Comparison of ENCODE assay signal across 15 mouse cellular contexts in genomic region chr2:170277896-170278295, GRCm38 (mm10).
A peak's percentile ranks its signal among the peaks of the same experiment; 100 is the strongest.
DNase-seq lines count a peak whose midpoint lies in the region; ATAC-seq lines count a peak whose summit lies in the region.
"Had no signal": no experiment of that assay in that cellular context is flagged by ENCODE, and none has a peak within 500 bp of the region (broad histone marks: within the 10 kb centered on the region; RNA-seq: fewer than 3 reads in every experiment).

No protein-coding gene starts in this region.

- intact Hi-C loops in heart, postnatal 36 days (cut with DNase I), result no loop called here

- H3K4me3 ChIP-seq in kidney, embryonic 16.5 days (ENCODE audit: low read length), result no peak overlapping the region
- no peak overlapping the region for H3K4me3 ChIP-seq in heart, embryonic 14.5 days (ENCODE audit: control insufficient read depth in 1 of 2, insufficient read depth in 1 of 2, low read depth in 1 of 2, low read length in 2 of 2)
- H3K4me3 ChIP-seq in hindbrain, embryonic 16.5 days (ENCODE audit: low read length), result no peak overlapping the region
- H3K4me3 ChIP-seq: hindbrain, embryonic 10.5 days; midbrain, embryonic 12.5 days had no signal

- H3K4me1 ChIP-seq in kidney, embryonic 16.5 days (ENCODE audit: insufficient read depth, low read length), result peaks cover 7% of the 10 kb centered on the region
- peaks cover 0 to 7% of the 10 kb centered on the region in 2 experiments; a peak in 2 of 4 replicates for H3K4me1 ChIP-seq in heart, embryonic 14.5 days (ENCODE audit: control insufficient read depth in 2 of 2, insufficient read depth in 2 of 2, low read length in 2 of 2)
- H3K4me1 ChIP-seq in hindbrain, embryonic 16.5 days (ENCODE audit: control insufficient read depth, insufficient read depth, low read depth, low read length), result no peaks in the 10 kb centered on the region

- no peak for ATAC-seq in kidney, embryonic 16.5 days (ENCODE audit: low FRiP score, low TSS enrichment)
- no peak for ATAC-seq in heart, embryonic 14.5 days (ENCODE audit: insufficient number of reproducible peaks, insufficient read depth, low FRiP score, low read depth)
- no peak for ATAC-seq in hindbrain, embryonic 16.5 days
- ATAC-seq: forebrain, postnatal 0 days; inflammation-experienced regulatory T-cells, adult 6 months had no signal

- no peaks in the 10 kb centered on the region for H3K27me3 ChIP-seq in kidney, embryonic 16.5 days (ENCODE audit: insufficient read depth, low read length)
- no peaks in the 10 kb centered on the region for H3K27me3 ChIP-seq in heart, embryonic 14.5 days (ENCODE audit: control insufficient read depth, insufficient read depth, low read length)
- no peaks in the 10 kb centered on the region for H3K27me3 ChIP-seq in hindbrain, embryonic 16.5 days (replicated peaks; ENCODE audit: control insufficient read depth, insufficient read depth, low read length)
- H3K27me3 ChIP-seq: midbrain, embryonic 12.5 days had no signal

- no peak overlapping the region for H3K9ac ChIP-seq in kidney, embryonic 16.5 days (replicated peaks; ENCODE audit: low read length)
- H3K9ac ChIP-seq in heart, embryonic 14.5 days (ENCODE audit: low read length), result 0 out of 2 replicates have a peak overlapping the region, but pooled peaks have one; percentile 8
- H3K9ac ChIP-seq in hindbrain, embryonic 16.5 days (ENCODE audit: low read depth, low read length), result no peak overlapping the region
- H3K9ac ChIP-seq: forebrain, postnatal 0 days; midbrain, embryonic 12.5 days had no signal

- peak; percentile 22 to 51 for DNase-seq in heart, adult 9 months (ENCODE audit: low spot score in 2 of 2)
- DNase-seq in heart, postnatal 36 days, result no peak
- DNase-seq in kidney, postnatal 10 days, result peak; percentile 64
- peak; percentile 72 for DNase-seq in lung, postnatal 10 days
- DNase-seq: forebrain, postnatal 0 days; gastrocnemius, postnatal 10 days; liver; thymus, postnatal 25 days had no signal

- H3K4me2 ChIP-seq in kidney, embryonic 16.5 days (replicated peaks; ENCODE audit: low read depth, low read length), result no peak overlapping the region
- H3K4me2 ChIP-seq in heart, embryonic 14.5 days (ENCODE audit: low read length), result no peak overlapping the region
- H3K4me2 ChIP-seq in hindbrain, embryonic 16.5 days (ENCODE audit: low read length), result no peak overlapping the region
- H3K4me2 ChIP-seq: midbrain, embryonic 12.5 days had no signal

- no peaks in the 10 kb centered on the region for H3K9me3 ChIP-seq in kidney, embryonic 16.5 days (ENCODE audit: low read length)
- no peaks in the 10 kb centered on the region for H3K9me3 ChIP-seq in heart, embryonic 14.5 days (ENCODE audit: control insufficient read depth, low read length)
- H3K9me3 ChIP-seq in hindbrain, embryonic 16.5 days (ENCODE audit: control insufficient read depth, low read length), result no peaks in the 10 kb centered on the region
- H3K9me3 ChIP-seq: hindbrain, embryonic 10.5 days; midbrain, embryonic 12.5 days had no signal

- WGBS in kidney, embryonic 16.5 days, result 45% methylated on average over 8 of the region's 8 CpGs
- 16% methylated on average over 8 of the region's 8 CpGs for WGBS in heart, embryonic 14.5 days
- WGBS in hindbrain, embryonic 16.5 days, result 73% methylated on average over 8 of the region's 8 CpGs

- H3K27ac ChIP-seq in kidney, embryonic 16.5 days (ENCODE audit: low read length), result no peak overlapping the region
- H3K27ac ChIP-seq in heart, embryonic 14.5 days (replicated peaks in 1 of 2; ENCODE audit: control insufficient read depth in 1 of 2, insufficient read depth in 1 of 2, low read depth in 2 of 2, low read length in 2 of 2), result no peak overlapping the region
- H3K27ac ChIP-seq in hindbrain, embryonic 16.5 days (ENCODE audit: low read depth, low read length), result no peak overlapping the region
- H3K27ac ChIP-seq: hindbrain, embryonic 10.5 days; macrophage; midbrain, embryonic 12.5 days had no signal

- no peaks in the 10 kb centered on the region for H3K36me3 ChIP-seq in kidney, embryonic 16.5 days (ENCODE audit: insufficient read depth, low read length)
- no peaks in the 10 kb centered on the region for H3K36me3 ChIP-seq in heart, embryonic 14.5 days (ENCODE audit: control insufficient read depth, insufficient read depth, low read length)
- no peaks in the 10 kb centered on the region for H3K36me3 ChIP-seq in hindbrain, embryonic 16.5 days (ENCODE audit: control insufficient read depth, insufficient read depth, low read length)
- H3K36me3 ChIP-seq: hindbrain, embryonic 10.5 days; midbrain, embryonic 12.5 days had no signal

Comparison
In these comparisons a context has a peak if more than half of its experiments do, and no peak if none do; other contexts are left out.
1. DNase-seq: peak in heart, adult 9 months (2 of 2), kidney, postnatal 10 days (single experiment) and lung, postnatal 10 days (single experiment); none in heart, postnatal 36 days (0 of 2).